Mouse (Mus musculus) retina, postnatal 1 day (tissue): ENCODE results near the gene Tnfaip3.
A peak's percentile ranks its signal among the peaks of the same experiment; 100 is the strongest.

ENCODE experiments used
- DNase-seq: peaks from one replicate; pipeline ENCODE4 v3.0.0-alpha.2; 2012

Gene Tnfaip3

DNA sequence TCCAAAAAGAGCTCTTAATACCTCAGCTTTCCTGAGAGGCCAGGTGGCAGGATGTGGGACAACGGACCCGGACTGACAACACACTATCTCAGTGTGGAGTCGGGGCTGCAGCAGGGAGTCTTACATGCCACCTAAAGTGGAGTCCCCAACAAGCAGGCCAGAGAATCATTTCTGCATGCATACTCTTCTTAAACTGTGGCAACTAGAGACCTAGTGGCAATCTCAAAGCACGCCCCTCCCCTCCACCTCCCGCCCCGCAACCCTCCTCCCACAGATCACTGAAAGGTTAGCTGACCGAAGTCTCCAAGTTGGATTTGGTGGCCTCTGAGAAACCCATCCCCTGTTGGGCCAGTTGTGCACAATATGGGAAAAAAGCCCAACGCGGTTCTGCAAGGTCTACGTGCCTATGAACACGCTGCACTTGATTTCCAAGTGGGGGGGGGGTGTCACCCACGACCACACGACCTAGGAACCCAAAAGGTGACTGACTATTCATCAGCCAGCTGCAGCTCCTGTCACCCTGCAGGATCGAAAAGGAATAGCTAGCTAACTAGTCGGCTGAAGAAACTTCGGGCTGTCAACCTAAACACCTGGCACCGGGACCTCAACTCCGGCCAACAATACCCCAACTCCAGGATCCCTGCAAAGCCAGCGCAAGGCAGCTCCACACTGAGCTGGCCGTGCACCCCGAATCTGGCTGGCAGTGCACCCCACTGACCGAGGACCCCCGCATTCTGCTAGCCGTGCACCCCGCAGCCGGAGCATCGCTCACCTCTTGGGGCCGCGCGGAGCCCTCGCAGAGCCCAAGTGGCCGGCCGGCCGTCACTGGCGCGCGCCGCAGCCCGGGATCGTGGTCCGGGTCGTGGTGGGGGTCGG lies 838 bp downstream of the Tnfaip3 start:
- peak; percentile 31 for DNase-seq

DNA sequence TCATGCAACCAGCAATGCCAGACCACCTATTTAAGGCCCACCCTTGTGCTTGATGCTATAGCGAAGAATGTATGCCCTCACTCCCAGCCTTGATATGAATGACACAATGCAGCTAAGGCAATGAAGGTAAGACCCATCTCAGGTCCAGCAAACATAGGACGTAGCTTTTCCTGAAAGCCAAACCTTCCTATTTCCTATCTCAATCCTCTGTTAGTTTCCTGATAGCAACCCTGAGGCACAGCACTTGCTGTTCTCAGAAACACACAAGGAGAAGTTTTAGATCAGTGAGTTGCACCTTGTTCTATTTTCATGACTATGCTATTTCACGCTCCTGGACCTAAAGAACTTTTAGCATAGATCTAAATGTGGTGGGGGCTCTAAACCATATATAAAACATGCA lies 2.1 kb downstream of the Tnfaip3 start:
- DNase-seq = no peak

DNA sequence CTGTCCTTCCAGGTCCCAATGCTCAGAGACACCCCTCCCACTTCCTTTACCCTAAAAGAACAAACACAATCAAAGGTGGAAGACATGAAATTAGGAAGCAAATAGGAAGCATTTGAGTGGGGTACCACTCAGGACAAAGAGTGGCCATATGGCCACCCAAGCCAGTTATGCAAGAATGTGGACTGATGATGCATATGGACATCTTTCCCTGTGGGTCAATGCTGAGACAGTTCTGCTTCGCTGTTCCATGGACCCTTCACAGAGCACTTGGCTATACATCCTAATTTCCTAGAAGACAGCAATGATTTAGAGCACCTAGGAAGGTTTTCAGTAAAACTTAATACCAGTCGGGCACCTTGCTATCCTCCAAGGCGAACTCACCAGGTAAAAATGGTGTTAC lies 2.8 kb downstream of the Tnfaip3 start:
- no peak for DNase-seq

DNA sequence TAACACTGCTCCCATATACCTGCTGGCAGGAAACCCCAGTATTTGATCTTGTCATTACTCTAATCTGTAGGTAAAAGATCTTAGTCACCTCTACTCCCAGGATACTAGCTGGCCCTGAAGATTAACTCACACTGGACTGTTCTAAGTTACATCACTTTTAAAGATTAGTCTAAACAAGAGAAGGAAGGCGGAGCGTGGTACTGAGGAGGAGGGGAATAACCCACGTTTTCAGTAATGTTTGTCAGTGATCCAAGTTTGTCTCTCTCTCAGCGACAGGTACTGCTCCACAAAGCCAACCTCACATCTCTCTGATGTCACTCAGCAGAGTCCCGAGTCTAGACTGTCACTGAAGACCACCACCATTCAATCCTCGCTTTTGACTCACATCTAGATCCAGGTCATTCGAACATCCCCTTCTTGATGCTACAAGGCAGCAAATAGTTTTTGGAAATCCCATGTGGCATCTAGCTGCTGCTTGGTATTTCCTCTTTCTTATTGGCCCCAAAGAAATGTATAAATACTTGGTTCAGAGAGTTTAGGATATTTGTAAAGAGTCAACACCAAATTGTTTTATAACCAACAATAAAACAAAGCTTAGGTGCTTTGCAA lies 3.5 kb downstream of the Tnfaip3 start:
- no peak for DNase-seq

DNA sequence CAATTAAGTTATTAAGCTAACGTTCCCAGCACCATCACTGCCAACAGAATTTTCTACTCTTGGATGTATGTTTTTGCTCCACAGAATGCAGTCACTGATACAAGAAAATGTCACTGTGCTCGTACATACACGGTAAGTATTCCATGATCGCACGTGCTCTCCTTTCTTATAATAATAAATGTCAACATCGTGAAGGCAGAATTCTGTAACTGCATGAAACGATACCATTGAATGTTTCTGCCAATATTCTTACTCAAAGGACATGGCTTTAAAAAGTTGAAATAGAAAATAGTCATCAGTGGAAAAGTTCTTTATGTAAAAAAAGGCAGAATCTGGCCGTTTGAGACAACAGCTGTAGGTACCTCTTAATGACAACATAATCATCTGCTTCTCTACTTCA lies 5.0 kb downstream of the Tnfaip3 start:
- DNase-seq = no peak

DNA sequence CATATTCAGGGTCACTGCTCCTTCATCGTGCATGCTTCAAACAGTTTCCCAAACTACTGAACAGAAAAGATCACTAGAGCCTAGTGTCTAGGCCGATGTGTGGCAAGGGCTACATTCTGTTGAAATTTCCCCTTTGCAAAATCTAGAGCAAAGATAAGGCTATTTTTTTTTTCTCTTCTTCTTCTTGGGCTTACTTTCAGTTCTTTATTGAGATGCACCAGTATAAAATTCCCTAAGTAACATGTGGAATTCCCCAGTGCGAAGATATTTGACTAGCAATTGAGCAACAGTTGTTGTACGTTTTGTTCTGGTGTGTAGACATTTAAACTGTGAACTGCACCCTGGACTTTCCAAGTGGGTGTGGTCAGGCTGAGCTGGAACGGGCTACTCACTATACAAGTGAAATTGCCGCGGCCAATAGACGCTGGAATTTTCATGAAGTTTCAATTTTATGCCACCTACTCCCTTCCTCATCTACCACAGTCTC lies 6.2 kb downstream of the Tnfaip3 start:
- DNase-seq = no peak

DNA sequence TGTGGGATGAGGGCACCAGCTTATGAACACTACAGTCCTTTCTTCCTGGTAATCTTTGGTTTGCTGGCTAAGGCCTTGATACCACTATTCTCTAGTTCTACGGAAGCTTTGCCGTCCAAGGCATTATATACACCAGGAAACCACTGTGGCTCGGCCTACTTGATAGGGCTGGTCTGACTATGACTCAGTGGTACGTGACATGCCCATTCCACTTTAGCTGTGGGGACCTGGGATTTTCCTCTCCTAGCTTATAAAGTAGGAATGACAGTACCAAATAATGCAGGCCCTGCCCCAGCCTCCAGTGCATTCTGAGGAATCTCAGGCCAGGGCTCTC lies 6.9 kb downstream of the Tnfaip3 start:
- no peak for DNase-seq

DNA sequence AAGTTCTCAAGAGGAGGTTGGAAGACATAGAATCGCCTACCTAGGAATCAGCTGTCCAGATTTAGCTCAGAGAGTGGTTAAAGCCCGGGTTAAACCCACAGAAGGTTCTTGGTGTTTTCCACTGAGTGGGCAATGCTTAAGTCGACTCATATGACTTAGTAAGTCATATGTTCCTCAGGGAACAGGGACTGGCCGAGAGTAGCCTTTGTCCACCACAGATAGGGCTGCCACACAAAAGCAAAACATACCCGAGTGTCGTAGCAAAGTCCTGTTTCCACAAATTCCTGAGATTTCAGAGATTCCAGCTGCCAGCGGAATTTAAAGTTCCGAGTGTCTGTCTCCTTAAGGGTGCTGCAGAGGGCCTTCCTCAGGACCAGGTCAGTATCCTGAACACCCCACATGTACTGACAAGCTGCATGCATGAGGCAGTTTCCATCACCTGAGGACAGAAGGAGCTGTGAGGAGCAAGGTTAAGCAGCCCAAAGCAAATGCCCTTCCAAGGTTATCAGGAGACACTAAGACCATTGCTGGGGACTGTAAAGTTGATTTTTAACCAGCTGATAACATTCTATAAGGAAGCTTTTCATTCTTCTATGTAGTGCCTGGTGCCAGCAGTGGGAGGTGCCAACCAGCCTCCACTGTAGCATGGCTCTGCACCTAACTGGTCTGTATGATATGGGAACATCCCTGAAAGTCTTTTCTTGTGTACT lies 7.4 kb downstream of the Tnfaip3 start:
- no peak for DNase-seq

DNA sequence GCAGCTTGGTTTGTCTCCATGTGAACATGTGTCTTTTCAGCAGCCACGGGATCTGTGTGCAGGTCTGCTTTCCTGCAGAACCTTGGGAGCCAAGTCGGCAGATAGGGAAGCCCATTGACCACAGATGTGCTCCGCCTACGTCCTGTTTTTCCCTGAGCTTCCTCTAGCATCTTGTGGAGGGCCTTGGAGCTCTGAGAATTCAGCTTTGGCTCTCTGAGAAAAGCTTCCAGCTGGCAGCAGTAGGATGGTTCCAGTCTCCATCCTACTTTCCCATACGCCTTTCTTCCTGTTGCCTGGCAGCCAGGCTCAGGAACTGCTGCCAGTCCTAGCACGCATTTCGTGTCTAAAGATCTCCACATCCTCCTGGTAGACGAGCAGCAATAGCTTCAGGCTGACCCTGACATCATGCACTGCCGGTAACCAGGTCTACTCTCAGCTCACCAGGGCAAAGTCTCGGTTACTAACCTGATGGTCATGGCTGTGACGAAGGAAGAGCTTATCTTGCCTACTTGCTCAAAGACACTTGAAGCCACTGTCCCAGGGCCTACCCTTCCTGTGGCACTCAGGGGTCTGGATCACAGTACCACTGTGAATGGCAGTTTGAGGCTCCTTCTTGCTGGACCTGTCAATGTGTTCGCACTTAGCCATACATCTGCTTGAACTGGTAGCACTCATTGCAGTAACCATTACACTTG lies 13.2 kb downstream of the Tnfaip3 start:
- no peak for DNase-seq

DNA sequence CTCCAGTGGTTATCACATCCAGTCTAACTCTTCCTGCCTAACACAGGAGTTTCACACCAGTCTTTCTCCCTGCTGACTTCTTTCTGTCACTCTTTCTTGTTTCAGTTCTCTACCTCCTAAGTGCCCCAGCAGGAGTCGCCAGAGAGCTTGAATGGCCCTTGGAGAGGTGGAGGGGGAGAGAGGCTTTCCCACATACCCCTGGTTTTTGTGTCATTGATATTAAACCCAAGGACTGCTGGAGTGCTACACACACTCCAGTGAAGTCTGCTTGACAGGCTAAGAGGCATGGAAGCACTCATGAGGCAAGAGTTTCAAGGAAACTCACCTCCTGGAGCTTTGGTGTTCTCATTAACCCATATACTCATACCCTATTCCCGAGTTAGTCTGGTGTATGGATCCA lies 16.0 kb downstream of the Tnfaip3 start:
- peak; percentile 11 for DNase-seq

DNA sequence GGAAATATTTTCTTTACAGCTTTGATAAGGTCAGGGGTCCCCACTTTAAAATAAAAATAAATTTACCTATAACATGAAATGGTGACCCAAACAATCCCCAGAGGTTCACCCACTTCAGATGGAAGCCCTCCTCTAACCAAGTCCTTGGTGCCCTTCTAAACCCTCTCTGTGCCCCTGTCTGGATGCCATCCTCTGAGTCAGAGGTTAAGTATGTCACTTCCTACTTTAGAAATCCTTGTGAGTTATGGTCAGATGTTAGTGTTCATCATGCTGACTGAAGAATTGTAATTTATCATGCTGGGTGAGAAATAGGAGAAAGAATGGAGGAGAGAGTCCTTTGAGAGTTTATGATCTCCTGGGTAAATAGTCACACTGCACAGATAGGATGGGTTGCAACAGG lies 19.1 kb downstream of the Tnfaip3 start:
- no peak for DNase-seq

DNA sequence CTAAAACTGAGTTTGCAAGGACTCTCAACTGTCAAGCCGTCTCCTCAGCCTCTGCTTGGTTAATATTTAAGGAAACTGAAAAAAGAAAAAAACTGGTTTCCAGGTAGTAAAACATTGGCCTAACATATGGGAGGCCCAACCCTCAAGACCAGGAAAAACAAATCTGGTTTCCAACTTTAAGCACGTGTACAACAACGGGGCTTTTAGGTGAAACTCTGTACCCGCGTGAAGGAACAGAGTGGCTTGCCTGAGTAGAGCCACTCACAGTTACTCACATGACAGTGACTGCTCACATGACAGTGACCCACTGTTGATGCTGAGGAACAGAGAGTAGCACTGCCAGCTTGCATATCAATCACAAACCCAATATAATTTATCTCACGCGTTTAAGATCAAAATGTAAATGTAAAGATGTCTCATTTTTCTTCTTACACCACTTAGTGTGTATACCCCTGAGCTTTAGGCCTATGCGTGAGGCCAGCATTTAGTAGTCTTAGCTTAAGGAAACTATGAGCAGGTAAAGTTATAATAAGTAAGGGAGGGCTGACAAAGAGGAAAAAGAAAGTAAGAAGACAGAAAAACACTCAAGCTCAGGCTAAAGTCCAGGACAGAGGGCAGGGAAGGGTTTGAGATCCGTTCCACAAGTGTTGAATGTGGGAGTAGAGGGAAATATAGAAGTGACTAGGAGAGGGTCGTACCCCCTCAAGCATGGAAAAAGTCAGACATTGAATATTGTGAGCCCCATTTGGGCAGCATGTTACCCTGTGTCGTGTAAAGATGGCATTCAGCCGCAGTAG lies 19.8 kb downstream of the Tnfaip3 start:
- no peak for DNase-seq

DNA sequence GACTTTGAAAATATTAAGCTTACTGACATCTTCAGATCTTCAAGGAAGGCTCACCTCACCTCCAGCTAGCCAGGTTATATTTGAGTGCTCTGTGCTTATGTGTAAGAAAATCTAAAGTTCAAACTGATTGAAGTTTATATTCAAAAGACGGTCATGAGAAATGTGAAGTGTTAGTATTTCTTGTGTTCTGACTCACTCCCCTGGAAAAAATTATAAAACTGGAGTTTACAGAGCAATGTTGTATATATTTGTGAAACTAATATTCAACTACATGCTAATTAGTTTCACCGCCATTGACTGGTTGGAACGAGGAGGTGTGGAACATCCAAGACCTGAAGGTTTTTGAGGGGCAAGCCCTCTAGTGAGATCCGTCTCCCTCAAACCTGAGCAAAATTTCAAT lies 22.5 kb downstream of the Tnfaip3 start:
- DNase-seq = no peak

DNA sequence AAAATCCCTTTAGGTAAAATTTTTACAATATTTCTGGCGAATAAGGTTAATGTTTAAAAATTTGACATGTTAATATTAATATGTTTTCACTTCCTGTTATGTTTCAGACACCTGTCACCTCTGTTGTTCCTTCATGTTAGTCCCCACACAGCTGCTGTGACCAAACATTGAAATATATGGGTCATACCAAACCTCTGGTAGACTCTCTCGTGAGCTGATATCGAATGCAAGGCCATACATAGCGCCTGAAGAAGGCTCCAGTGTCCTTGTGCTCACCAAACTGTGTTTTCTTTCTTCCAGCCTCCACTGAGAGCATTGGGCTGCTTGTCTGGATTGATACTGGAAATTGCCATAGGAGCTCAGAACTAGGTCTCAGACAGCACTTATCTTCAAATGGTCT lies 24.4 kb downstream of the Tnfaip3 start:
- no peak for DNase-seq

DNA sequence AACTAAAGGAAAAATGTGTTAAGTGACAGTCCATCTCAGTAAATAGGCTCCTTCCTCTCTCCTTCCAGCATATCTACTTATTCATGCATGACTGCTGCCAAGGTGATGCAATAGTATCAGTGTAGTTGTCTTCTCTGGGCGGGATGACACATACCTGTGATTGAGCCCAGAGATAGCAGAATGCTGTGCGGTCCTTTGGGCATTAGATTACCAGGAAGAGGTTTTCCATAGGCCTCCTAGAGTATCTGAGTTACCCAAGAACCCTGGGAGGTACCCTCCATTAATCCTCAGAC lies 27.6 kb downstream of the Tnfaip3 start:
- DNase-seq = no peak

DNA sequence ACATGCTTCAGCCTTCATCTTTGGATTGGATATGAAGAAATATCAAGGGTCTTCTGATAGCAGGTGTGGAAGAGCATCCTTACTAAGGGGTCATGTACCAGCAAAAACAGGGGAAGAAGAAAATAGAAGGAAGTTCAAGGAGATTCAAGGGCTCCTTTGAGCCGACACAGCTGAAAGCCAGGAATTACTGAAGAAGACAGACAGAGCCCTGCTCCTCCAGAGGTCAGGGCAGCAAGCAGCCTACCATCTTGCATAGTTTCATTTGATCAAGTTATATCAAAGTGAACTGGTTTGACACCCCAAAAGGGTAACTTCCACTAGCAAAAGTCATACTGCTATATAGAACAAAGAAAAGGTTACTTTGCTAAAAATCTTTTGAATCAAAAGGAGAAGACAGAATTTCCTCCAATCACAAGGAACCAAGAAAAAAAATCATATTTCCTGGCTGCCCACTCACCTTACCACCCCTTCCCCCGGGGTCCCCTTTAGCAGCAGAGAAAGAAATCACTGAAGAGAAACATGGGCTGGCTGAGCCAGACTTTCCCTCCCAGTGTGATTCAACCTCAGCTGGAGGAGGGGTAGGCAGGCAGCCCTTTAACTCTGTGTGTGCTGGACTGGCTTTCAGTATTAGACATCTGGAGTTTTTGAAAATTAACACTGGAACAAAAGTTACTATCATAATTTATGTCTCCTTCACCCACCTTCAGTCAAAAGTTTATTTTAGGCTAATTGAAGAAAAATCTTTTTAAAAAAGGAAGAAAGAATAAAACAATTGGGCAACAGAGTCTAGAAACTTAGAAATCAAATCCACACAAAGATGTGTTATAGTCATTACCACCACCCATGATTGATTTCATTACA lies 28.2 kb downstream of the Tnfaip3 start:
- DNase-seq = no peak

DNA sequence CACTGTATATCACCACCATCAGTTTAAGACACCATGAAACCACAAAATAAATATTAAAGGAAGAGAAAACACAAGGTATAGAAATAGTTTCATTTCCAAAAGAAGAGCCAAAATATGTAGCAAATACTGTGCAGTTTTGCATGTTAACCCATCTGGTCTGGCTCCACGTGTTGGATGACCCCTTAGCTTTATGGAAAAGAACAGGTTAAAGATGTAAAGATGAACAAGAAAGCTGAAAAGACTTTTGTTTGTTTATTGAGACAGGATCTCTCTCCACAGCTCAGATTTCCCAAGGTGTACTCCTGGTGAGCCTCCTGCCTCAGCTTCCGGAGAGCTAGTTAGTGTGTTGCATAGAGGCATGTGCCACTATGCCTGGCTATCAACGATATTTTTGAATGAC lies 29.9 kb downstream of the Tnfaip3 start:
- DNase-seq = no peak

DNA sequence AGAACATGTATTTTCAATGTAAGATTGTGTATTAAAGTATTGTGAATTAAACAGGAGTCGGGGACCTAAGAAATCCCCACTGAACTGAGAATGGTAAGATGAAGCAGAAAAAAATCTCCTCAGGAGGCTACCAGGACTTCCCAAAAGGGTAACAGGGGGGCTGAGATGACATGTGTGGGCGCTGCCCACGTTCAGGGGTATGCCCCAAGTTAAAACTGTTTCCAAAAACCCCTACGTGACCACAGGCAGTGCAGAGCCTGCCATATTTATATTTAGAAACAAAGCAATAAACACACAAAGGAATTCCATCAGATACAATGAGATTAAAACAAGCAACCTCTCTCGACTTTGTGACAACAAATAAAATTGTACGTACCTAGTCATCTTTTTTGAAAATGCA lies 31.9 kb downstream of the Tnfaip3 start:
- DNase-seq = no peak

DNA sequence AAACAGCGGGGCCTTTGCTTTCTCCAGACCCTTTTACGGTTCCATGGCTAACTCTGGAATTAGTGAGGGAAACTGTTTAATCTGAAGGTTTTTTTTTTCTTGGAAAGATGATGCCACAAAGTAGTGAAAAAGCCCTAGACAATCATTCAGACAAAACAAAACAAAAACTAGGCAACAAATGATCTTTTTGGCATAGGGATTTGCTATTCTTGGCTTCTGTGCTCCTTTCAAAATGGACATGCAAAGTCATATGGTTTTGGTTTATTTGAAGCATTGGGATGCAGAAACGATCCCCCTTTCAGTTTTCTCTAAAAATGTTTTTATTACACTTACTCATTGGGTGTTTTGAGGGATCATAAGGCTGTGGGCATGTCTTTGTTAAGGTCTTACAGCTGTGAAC lies 41.0 kb downstream of the Tnfaip3 start:
- no peak for DNase-seq

DNA sequence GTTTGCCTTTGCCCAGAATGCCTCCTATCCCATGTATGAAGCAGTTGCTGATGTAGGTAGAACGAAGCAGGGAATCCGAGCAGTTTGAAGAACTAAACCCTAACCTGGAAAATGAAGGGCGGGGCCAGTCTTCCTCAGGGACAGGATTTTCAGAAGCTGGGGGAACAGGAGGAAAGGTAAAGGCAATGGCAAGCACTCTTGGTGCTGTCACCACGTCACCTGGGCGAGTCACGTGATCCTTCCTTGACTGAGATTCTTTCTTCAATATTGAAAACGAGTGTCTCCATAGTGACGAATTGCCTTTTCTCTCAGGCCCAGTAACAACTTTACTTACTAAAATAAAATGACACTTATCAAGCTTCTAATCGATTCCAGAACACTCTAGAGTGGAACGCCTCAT lies 48.6 kb downstream of the Tnfaip3 start:
- DNase-seq = no peak

DNA sequence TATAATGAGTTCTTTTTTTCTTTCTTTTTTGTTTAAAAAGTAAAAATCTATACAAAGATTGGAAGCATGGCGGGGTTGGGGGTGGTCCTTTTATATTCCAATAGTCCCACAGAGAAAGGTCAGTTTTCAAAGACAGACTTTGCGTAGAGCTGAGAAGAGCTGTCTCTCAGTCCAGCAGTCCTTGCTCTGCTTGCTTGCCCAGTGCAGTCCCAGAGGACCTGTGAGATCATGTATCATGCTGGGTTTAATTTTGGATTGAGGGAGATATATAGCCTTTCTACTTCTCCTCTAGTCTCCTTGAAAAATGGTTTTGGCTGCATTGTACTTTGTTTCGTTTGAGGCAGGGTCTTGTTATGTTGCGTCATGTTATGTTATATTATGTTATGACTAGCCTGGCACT lies 49.9 kb downstream of the Tnfaip3 start:
- DNase-seq = no peak

DNA sequence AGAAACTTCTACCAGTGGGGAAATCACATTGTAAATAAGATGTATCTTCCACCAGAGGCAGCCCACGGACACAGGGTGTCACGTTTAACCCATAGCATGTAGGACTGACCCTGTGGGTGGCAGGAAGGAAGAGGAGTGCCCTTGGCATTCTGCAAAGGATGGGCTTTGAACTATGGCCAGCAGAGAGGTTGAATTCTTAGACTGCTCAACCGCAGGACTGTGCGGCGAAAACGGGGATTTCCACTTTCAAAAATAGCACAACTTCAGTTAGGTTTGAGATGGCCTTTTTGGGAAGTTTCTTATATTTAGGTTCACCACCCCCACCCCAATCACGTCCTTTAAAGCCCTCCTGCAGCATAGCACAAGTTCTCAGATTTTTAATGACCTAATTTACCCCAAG lies 50.6 kb downstream of the Tnfaip3 start:
- no peak for DNase-seq
